Mouse (Mus musculus) MEL (cell line): ENCODE results near the gene Pcgf5. TPM values are rescaled to one million over a fixed set of nuclear protein-coding genes. Genes with fewer than 3 reads are reported as not detected.

ENCODE experiments used
- DNase-seq: peaks from one replicate; pipeline ENCODE4 v3.0.0; 2011; ENCODE audit warnings: low read depth, low spot score
- H3K27ac ChIP-seq: 2 replicates; pipeline ENCODE4 v1.5.1; 2012; ENCODE audit warnings: low read depth, mild to moderate bottlenecking, control low read depth, low read length, moderate library complexity; ENCODE audit not compliant: control insufficient read depth
- H3K27me3 ChIP-seq, 2 experiments: fragments of 150-350 bp in 1 of 2; sonication (generic) in 1 of 2; 2 replicates each; pipeline ENCODE4 v1.6.1; 2012; ENCODE audit warnings: low read length in 2 of 2, mild to moderate bottlenecking in 2 of 2, improper control_type of control experiment in 1 of 2, moderate library complexity in 1 of 2; ENCODE audit not compliant: insufficient read depth in 2 of 2, control insufficient read depth in 1 of 2
- H3K36me3 ChIP-seq, 2 experiments: 2 replicates each; pipeline ENCODE4 v1.6.1; 2012 to 2014; ENCODE audit warnings: low read length in 2 of 2, improper control_type of control experiment in 1 of 2, inconsistent platforms in 1 of 2, mild to moderate bottlenecking in 1 of 2; ENCODE audit not compliant: insufficient read depth in 2 of 2, control insufficient read depth in 1 of 2
- H3K4me1 ChIP-seq, 2 experiments: fragments of 150-350 bp in 1 of 2; sonication (generic) in 1 of 2; 2 replicates each; pipeline ENCODE4 v1.6.1; 2012; ENCODE audit warnings: low read length in 2 of 2, improper control_type of control experiment in 1 of 2, mild to moderate bottlenecking in 1 of 2; ENCODE audit not compliant: insufficient read depth in 2 of 2, control insufficient read depth in 1 of 2
- H3K4me3 ChIP-seq, 2 experiments: fragments of 150-350 bp in 1 of 2; sonication (generic) in 1 of 2; 2 replicates each; pipeline ENCODE4 v1.5.1; 2012; ENCODE audit warnings: low read depth in 2 of 2, low read length in 2 of 2, mild to moderate bottlenecking in 2 of 2, moderate library complexity in 2 of 2, control low read depth in 1 of 2, improper control_type of control experiment in 1 of 2; ENCODE audit not compliant: control insufficient read depth in 1 of 2, insufficient read depth in 1 of 2
- H3K79me2 ChIP-seq: 2 replicates; pipeline ENCODE4 v1.6.1; 2012; ENCODE audit warnings: mild to moderate bottlenecking, low read length, moderate library complexity; ENCODE audit not compliant: control insufficient read depth, poor library complexity, insufficient read depth
- H3K9ac ChIP-seq: 2 replicates; pipeline ENCODE4 v1.6.1; 2012; ENCODE audit warnings: low read depth, mild to moderate bottlenecking, control low read depth, low read length, moderate library complexity; ENCODE audit not compliant: control insufficient read depth, poor library complexity, severe bottlenecking
- H3K9me3 ChIP-seq: fragments of 150-350 bp; sonication (generic); replicated peaks from 2 replicates; pipeline ENCODE4 v1.6.1; 2012; ENCODE audit warnings: mild to moderate bottlenecking, low read length, improper control_type of control experiment, moderate library complexity; ENCODE audit not compliant: insufficient read depth
- BHLHE40 ChIP-seq: IDR thresholded peaks from 2 replicates; pipeline ENCODE4 v1.6.1; 2012; ENCODE audit warnings: low read depth, mild to moderate bottlenecking, inconsistent platforms, low read length, improper control_type of control experiment, borderline replicate concordance
- CHD1 ChIP-seq: IDR thresholded peaks from 2 replicates; pipeline ENCODE4 v1.6.1; 2012; ENCODE audit warnings: low read depth, mild to moderate bottlenecking, inconsistent platforms, low read length, improper control_type of control experiment
- CHD2 ChIP-seq: IDR thresholded peaks from 2 replicates; pipeline ENCODE4 v1.6.1; 2011; ENCODE audit warnings: low read length, improper control_type of control experiment
- CTCF ChIP-seq, 3 experiments: IDR thresholded peaks in 2 of 3; conservative IDR thresholded peaks in 1 of 3; 2 replicates each; pipeline ENCODE4 v1.5.1; 2011 to 2012; ENCODE audit warnings: low read length in 3 of 3, low read depth in 2 of 3, mild to moderate bottlenecking in 2 of 3, improper control_type of control experiment in 1 of 3, inconsistent platforms in 1 of 3, mixed read lengths in 1 of 3, moderate library complexity in 1 of 3; ENCODE audit not compliant: control insufficient read depth in 1 of 3, insufficient read depth in 1 of 3, poor library complexity in 1 of 3, severe bottlenecking in 1 of 3
- E2F4 ChIP-seq: IDR thresholded peaks from 2 replicates; pipeline ENCODE4 v1.6.1; 2011; ENCODE audit warnings: low read depth, low read length, improper control_type of control experiment, borderline replicate concordance
- ELF1 ChIP-seq: IDR thresholded peaks from 2 replicates; pipeline ENCODE4 v1.6.1; 2014; ENCODE audit warnings: low read depth, mild to moderate bottlenecking, inconsistent platforms, low read length, improper control_type of control experiment, moderate library complexity
- EP300 ChIP-seq, 2 experiments: IDR thresholded peaks; 2 replicates each; pipeline ENCODE4 v1.6.1; 2011; ENCODE audit warnings: improper control_type of control experiment in 2 of 2, low read length in 2 of 2, low read depth in 1 of 2, mild to moderate bottlenecking in 1 of 2
- ETS1 ChIP-seq: IDR thresholded peaks from 2 replicates; pipeline ENCODE4 v1.6.1; 2012; ENCODE audit warnings: low read depth, mild to moderate bottlenecking, inconsistent platforms, low read length, improper control_type of control experiment, moderate library complexity
- GATA1 ChIP-seq: IDR thresholded peaks from 2 replicates; pipeline ENCODE4 v1.6.1; 2011; ENCODE audit warnings: low read depth, low read length, improper control_type of control experiment
- JUND ChIP-seq: IDR thresholded peaks from 2 replicates; pipeline ENCODE4 v1.6.1; 2011; ENCODE audit warnings: low read depth, mild to moderate bottlenecking, improper control_type of control experiment, low read length
- KAT2A ChIP-seq: conservative IDR thresholded peaks from 2 replicates; pipeline ENCODE4 v1.6.1; 2012; ENCODE audit warnings: low read depth, low read length, improper control_type of control experiment, inconsistent platforms
- MAFK ChIP-seq: IDR thresholded peaks from 2 replicates; pipeline ENCODE4 v1.6.1; 2011; ENCODE audit warnings: low read depth, mild to moderate bottlenecking, low read length, improper control_type of control experiment, borderline replicate concordance
- MAX ChIP-seq: IDR thresholded peaks from 2 replicates; pipeline ENCODE4 v1.6.1; 2011; ENCODE audit warnings: low read length, improper control_type of control experiment
- MAZ ChIP-seq: IDR thresholded peaks from 2 replicates; pipeline ENCODE4 v1.6.1; 2012; ENCODE audit warnings: low read depth, mild to moderate bottlenecking, inconsistent platforms, low read length, improper control_type of control experiment
- MEF2A ChIP-seq: IDR thresholded peaks from 2 replicates; pipeline ENCODE4 v1.6.1; 2014; ENCODE audit warnings: low read depth, mild to moderate bottlenecking, inconsistent platforms, low read length, improper control_type of control experiment; ENCODE audit not compliant: poor library complexity, insufficient replicate concordance, severe bottlenecking; ENCODE audit errors: extremely low read depth
- MXI1 ChIP-seq: IDR thresholded peaks from 2 replicates; pipeline ENCODE4 v1.6.1; 2011; ENCODE audit warnings: mild to moderate bottlenecking, low read depth, low read length, improper control_type of control experiment
- MYB ChIP-seq: IDR thresholded peaks from 2 replicates; pipeline ENCODE4 v1.6.1; 2011; ENCODE audit warnings: mild to moderate bottlenecking, low read depth, low read length, improper control_type of control experiment
- MYC ChIP-seq: IDR thresholded peaks from 2 replicates; pipeline ENCODE4 v1.6.1; 2011; ENCODE audit warnings: low read depth, mild to moderate bottlenecking, low read length, improper control_type of control experiment, moderate library complexity
- NRF1 ChIP-seq: IDR thresholded peaks from 2 replicates; pipeline ENCODE4 v1.6.1; 2014; ENCODE audit warnings: low read depth, mild to moderate bottlenecking, inconsistent platforms, low read length, improper control_type of control experiment, moderate library complexity; ENCODE audit not compliant: poor library complexity, insufficient read depth, severe bottlenecking
- POLR2A ChIP-seq, 2 experiments: IDR thresholded peaks; 2 replicates each; pipeline ENCODE4 v1.6.1; 2011 to 2012; ENCODE audit warnings: low read length in 2 of 2, mild to moderate bottlenecking in 2 of 2, control low read depth in 1 of 2, improper control_type of control experiment in 1 of 2, low read depth in 1 of 2, moderate library complexity in 1 of 2; ENCODE audit not compliant: control insufficient read depth in 1 of 2, insufficient read depth in 1 of 2, poor library complexity in 1 of 2
- POLR2AphosphoS2 ChIP-seq: IDR thresholded peaks from 2 replicates; pipeline ENCODE4 v1.6.1; 2011; ENCODE audit warnings: low read length, improper control_type of control experiment
- POLR2AphosphoS5 ChIP-seq: IDR thresholded peaks from 2 replicates; pipeline ENCODE4 v1.6.1; 2012; ENCODE audit warnings: low read depth, borderline replicate concordance, mild to moderate bottlenecking, inconsistent platforms, low read length, moderate library complexity, mixed read lengths
- RAD21 ChIP-seq: IDR thresholded peaks from 2 replicates; pipeline ENCODE4 v1.6.1; 2011; ENCODE audit warnings: mild to moderate bottlenecking, low read depth, low read length, improper control_type of control experiment
- RCOR1 ChIP-seq: IDR thresholded peaks from 2 replicates; pipeline ENCODE4 v1.6.1; 2012; ENCODE audit warnings: low read depth, mild to moderate bottlenecking, inconsistent platforms, low read length, improper control_type of control experiment
- TCF12 ChIP-seq: IDR thresholded peaks from 2 replicates; pipeline ENCODE4 v1.6.1; 2014; ENCODE audit warnings: low read depth, mild to moderate bottlenecking, inconsistent platforms, low read length, improper control_type of control experiment, moderate library complexity
- UBTF ChIP-seq: IDR thresholded peaks from 2 replicates; pipeline ENCODE4 v1.6.1; 2012; ENCODE audit warnings: low read depth, mild to moderate bottlenecking, inconsistent platforms, low read length, improper control_type of control experiment, moderate library complexity, borderline replicate concordance; ENCODE audit not compliant: insufficient read depth
- USF1 ChIP-seq: IDR thresholded peaks from 2 replicates; pipeline ENCODE4 v1.6.1; 2014; ENCODE audit warnings: low read depth, mild to moderate bottlenecking, inconsistent platforms, low read length, improper control_type of control experiment, moderate library complexity
- USF2 ChIP-seq, 2 experiments: IDR thresholded peaks; 2 replicates each; pipeline ENCODE4 v1.6.1; 2011 to 2012; ENCODE audit warnings: improper control_type of control experiment in 2 of 2, low read length in 2 of 2, borderline replicate concordance in 1 of 2, inconsistent platforms in 1 of 2, low read depth in 1 of 2, mild to moderate bottlenecking in 1 of 2; ENCODE audit not compliant: insufficient read depth in 1 of 2
- ZC3H11A ChIP-seq: IDR thresholded peaks from 2 replicates; pipeline ENCODE4 v1.6.1; 2012; ENCODE audit warnings: low read depth, mild to moderate bottlenecking, inconsistent platforms, low read length, improper control_type of control experiment
- ZKSCAN1 ChIP-seq: IDR thresholded peaks from 2 replicates; pipeline ENCODE4 v1.6.1; 2012; ENCODE audit warnings: low read depth, mild to moderate bottlenecking, inconsistent platforms, low read length, improper control_type of control experiment, moderate library complexity
- ZNF384 ChIP-seq: IDR thresholded peaks from 2 replicates; pipeline ENCODE4 v1.6.1; 2012; ENCODE audit warnings: low read depth, mild to moderate bottlenecking, inconsistent platforms, low read length, improper control_type of control experiment
- polyA plus RNA-seq, 2 experiments: library from polyadenylated mRNA; stranded (reverse) in 1 of 2; unstranded in 1 of 2; fragments of >175 nt in 1 of 2; fragments of >200 nt in 1 of 2; gene quantifications; 2 replicates each; pipeline versions ENCODE4 v1.2.1 to v1.2.4; 2012; ENCODE audit warnings: low replicate concordance in 2 of 2, low read depth in 1 of 2; ENCODE audit not compliant: insufficient read length in 2 of 2, insufficient read depth in 1 of 2, missing spikeins in 1 of 2
- total RNA-seq: library from RNA; depleted of rRNA; stranded (reverse); fragments of 300-350 nt; gene quantifications from 2 replicates; pipeline ENCODE4 v1.2.3, GENCODE M21; 2012

The Pcgf5 gene
- total and polyA plus RNA-seq, 3 experiments: 10.0 to 23.2 TPM; not detected in 1

DNA sequence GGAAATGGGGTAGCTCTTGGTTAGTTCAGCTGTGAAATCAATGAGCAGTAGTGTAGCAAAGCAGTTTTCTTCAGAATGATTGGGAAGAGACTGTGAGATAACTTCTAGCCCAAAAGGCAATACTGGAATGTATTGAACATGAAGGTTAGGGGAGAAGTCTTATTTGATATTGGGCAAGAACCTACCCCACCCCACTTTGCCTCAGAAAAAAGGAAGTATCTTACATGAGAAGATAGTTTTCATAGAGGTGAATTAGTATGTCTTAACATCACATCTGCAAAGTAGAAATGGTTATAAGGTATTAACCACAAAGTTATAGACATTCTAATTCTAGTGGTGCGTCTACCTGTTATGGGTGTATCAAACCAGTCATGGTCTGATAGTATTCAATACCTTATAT lies 81.2 kb downstream of the Pcgf5 start:
- peak; percentile 26 for DNase-seq
- Histone ChIP-seq H3K27ac (no peak overlapping the region), H3K9ac (no peak overlapping the region), H3K4me3 (no peak overlapping the region), H3K27me3 (no peaks in the 10 kb centered on the region), H3K9me3 (no peaks in the 10 kb centered on the region), H3K79me2 (no peaks in the 10 kb centered on the region), H3K4me1 (peaks cover 3 to 11% of the 10 kb centered on the region in 2 experiments), H3K36me3 (peaks cover 0 to 21% of the 10 kb centered on the region in 2 experiments)
- TF ChIP-seq USF1 (no peak), ETS1 (no peak), CTCF (IDR thresholded peaks at IDR 0.05 in 2 of 3, conservative IDR thresholded peaks at IDR 0.05 in 1 of 3; ENCODE audit: control insufficient read depth in 1 of 3, insufficient read depth in 1 of 3, low read depth in 2 of 3, low read length in 3 of 3, poor library complexity in 1 of 3, severe bottlenecking in 1 of 3) (no peak), MYC (no peak), USF2 (IDR thresholded peaks at IDR 0.05; ENCODE audit: borderline replicate concordance in 1 of 2, insufficient read depth in 1 of 2, low read depth in 1 of 2, low read length in 2 of 2) (no peak), KAT2A (no peak), RCOR1 (no peak), POLR2A (IDR thresholded peaks at IDR 0.05; ENCODE audit: control insufficient read depth in 1 of 2, insufficient read depth in 1 of 2, low read depth in 1 of 2, low read length in 2 of 2, poor library complexity in 1 of 2) (no peak), CHD1 (no peak), MAFK (no peak), ZNF384 (no peak), EP300 (IDR thresholded peaks at IDR 0.05; ENCODE audit: low read depth in 1 of 2, low read length in 2 of 2) (no peak), MAX (no peak), ELF1 (no peak)

DNA sequence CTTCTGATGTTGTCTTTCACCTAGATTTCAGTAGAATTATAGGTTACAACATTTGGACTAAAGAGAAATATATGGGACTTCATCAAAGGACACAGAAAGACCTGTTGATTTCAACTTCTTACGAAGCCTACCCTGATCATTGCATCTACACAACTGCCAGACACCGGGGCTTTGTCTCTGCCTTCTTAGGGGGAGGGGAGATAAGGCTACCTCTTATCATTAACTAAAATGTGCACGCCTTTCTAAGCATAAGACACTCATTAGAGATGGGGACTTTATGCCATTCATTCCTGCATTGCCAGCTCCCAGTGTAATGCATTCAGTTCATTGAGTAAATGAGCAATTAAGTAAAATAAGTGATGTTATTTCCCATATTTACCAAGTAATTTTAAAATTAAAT lies 85.1 kb downstream of the Pcgf5 start:
- peak; percentile 41 for DNase-seq
- no peak overlapping the region for H3K4me3 ChIP-seq
- no peak overlapping the region for H3K9ac ChIP-seq
- H3K9me3 ChIP-seq: no peaks in the 10 kb centered on the region
- H3K79me2 ChIP-seq: no peaks in the 10 kb centered on the region
- peaks cover 3 to 11% of the 10 kb centered on the region in 2 experiments for H3K4me1 ChIP-seq
- H3K36me3 ChIP-seq: peaks cover 0 to 21% of the 10 kb centered on the region in 2 experiments
- H3K27ac ChIP-seq: no peak overlapping the region
- no peaks in the 10 kb centered on the region for H3K27me3 ChIP-seq
- TF ChIP-seq CHD2 (no peak), MEF2A (no peak), MAZ (no peak), E2F4 (no peak), MXI1 (no peak), RAD21 (no peak), JUND (no peak), BHLHE40 (peak; percentile 21; the same call in 1 of the 2 replicates), ZKSCAN1 (no peak), USF1 (peak; percentile 8; the same call in 1 of the 2 replicates), UBTF (no peak), GATA1 (peak; percentile 69), POLR2AphosphoS2 (no peak), MYB (no peak), NRF1 (no peak), USF2 (IDR thresholded peaks at IDR 0.05; ENCODE audit: borderline replicate concordance in 1 of 2, insufficient read depth in 1 of 2, low read depth in 1 of 2, low read length in 2 of 2) (no peak), MYC (no peak), MAX (no peak), TCF12 (no peak), ZNF384 (no peak), ZC3H11A (no peak), ETS1 (peak; percentile 39; the same call in 1 of the 2 replicates), POLR2AphosphoS5 (no peak)
